Mouse (Mus musculus): ENCODE data around the gene Lgals3bp. TPM values are rescaled to one million over a fixed set of nuclear protein-coding genes. Genes with fewer than 3 reads are reported as not detected.
A peak's percentile ranks its signal among the peaks of the same experiment; 100 is the strongest.

Lgals3bp gene
- polyA plus RNA-seq, 1 experiment, result 253 TPM

DNA sequence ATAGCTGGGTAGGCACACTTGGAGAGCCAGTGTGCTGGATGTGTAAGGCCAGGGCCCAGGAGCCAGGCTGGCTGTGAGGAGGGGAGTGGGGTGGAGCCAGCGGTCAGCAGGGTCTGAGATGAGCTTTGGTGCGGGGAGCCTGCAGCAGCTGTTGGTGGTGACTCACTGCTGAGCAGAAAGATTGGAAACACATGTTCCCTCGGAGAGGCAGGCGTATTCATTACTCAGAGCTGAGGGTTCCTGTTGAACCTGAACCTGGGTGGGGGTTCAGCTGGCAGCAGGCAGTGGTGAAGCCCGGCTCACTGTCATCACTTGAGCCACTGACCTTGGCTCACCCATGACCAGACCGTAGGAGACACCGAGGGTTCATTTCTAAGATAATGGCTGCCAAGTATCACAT is 36.7 kb downstream of the Lgals3bp start:
- peaks cover 9% of the 10 kb centered on the region; the same call in 1 of the 2 replicates for H3K4me1 ChIP-seq (ENCODE audit: control insufficient read depth, insufficient read depth, insufficient read length)
- no peak overlapping the region for H3K4me3 ChIP-seq (ENCODE audit: extremely low read depth, insufficient read depth, insufficient read length)
- no peak for DNase-seq (ENCODE audit: low read depth in 1 of 2, low spot score in 2 of 2)
- H3K36me3 ChIP-seq (ENCODE audit: control insufficient read depth, insufficient read depth, low read length), result no peaks in the 10 kb centered on the region
- H3K27me3 ChIP-seq (ENCODE audit: control insufficient read depth, insufficient read depth, low read length), result no peaks in the 10 kb centered on the region
- TF ChIP-seq POLR2A (IDR thresholded peaks at IDR 0.05; ENCODE audit: low read depth, low read length) (no peak), CTCF (IDR thresholded peaks at IDR 0.05; ENCODE audit: extremely low read depth, insufficient read depth, insufficient read length, insufficient replicate concordance) (no peak)
- 88% methylated on average over 7 of the region's 7 CpGs for WGBS
- no peak overlapping the region for H3K27ac ChIP-seq (ENCODE audit: insufficient read depth, low read length)

DNA sequence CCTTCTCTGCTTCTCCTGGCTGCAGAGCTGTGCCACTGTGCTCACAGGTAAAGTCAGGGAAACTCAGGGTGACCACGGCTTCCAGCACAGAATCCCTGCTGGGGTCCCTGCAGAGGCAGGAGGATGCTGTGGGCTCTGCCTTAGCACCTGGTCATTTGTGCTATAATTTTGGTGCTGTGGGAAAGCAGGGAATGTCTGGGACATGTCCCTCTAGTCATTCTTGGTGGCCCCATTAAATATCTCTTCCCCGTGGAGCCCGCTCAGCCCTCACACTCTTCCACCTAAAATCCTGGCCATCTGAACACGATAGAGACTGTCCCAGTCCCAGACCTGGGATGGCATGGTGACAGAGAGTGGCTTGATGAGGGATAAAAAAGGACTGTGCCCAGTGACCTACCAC is 37.9 kb downstream of the Lgals3bp start:
- H3K36me3 ChIP-seq (ENCODE audit: control insufficient read depth, insufficient read depth, low read length), result no peaks in the 10 kb centered on the region
- no peak for DNase-seq (ENCODE audit: low read depth in 1 of 2, low spot score in 2 of 2)
- H3K4me3 ChIP-seq (ENCODE audit: extremely low read depth, insufficient read depth, insufficient read length), result no peak overlapping the region
- TF ChIP-seq POLR2A (IDR thresholded peaks at IDR 0.05; ENCODE audit: low read depth, low read length) (no peak), CTCF (IDR thresholded peaks at IDR 0.05; ENCODE audit: extremely low read depth, insufficient read depth, insufficient read length, insufficient replicate concordance) (no peak)
- no peaks in the 10 kb centered on the region for H3K27me3 ChIP-seq (ENCODE audit: control insufficient read depth, insufficient read depth, low read length)
- no peak overlapping the region for H3K27ac ChIP-seq (ENCODE audit: insufficient read depth, low read length)
- H3K4me1 ChIP-seq (ENCODE audit: control insufficient read depth, insufficient read depth, insufficient read length), result peaks cover 9% of the 10 kb centered on the region; the same call in 1 of the 2 replicates
- 88% methylated on average over 4 of the region's 4 CpGs for WGBS

DNA sequence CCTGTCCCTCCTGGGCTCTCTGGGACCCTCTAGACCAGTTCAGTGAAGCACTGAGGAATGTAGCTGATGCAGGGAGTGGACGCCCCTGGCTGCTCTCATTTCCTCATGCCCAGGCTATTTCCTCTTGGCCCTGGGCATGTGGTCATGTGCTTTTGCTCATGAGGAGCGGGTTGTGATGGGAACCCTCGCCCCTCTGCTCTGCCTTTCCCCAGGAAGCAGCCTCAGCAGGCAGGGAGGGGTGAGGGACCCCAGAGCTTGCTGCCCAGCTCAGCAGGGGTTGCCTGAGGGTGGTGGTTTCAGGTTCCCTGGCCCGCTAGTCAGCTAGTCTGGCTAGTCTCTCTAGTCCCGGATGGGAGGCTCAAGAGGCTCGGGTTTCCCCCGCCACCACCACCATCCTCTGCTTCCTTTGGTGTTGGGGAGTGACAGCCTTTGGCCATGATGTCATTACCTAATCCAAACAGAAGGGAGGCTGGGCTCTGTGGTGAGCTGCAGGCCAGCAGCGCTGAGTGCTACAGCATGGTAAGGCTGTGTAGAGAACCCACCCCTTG is 38.8 kb downstream of the Lgals3bp start:
- WGBS, result 6% methylated on average over 8 of the region's 8 CpGs
- TF ChIP-seq CTCF (IDR thresholded peaks at IDR 0.05; ENCODE audit: extremely low read depth, insufficient read depth, insufficient read length, insufficient replicate concordance), result no peak
- TF ChIP-seq POLR2A (IDR thresholded peaks at IDR 0.05; ENCODE audit: low read depth, low read length), result no peak
- H3K4me1 ChIP-seq (ENCODE audit: control insufficient read depth, insufficient read depth, insufficient read length), result peaks cover 9% of the 10 kb centered on the region; the same call in 1 of the 2 replicates
- peak overlapping the region; percentile 86 for H3K27ac ChIP-seq (ENCODE audit: insufficient read depth, low read length)
- H3K36me3 ChIP-seq (ENCODE audit: control insufficient read depth, insufficient read depth, low read length), result no peaks in the 10 kb centered on the region
- H3K4me3 ChIP-seq (ENCODE audit: extremely low read depth, insufficient read depth, insufficient read length), result no peak overlapping the region
- DNase-seq (ENCODE audit: low read depth in 1 of 2, low spot score in 2 of 2), result no peak
- no peaks in the 10 kb centered on the region for H3K27me3 ChIP-seq (ENCODE audit: control insufficient read depth, insufficient read depth, low read length)

DNA sequence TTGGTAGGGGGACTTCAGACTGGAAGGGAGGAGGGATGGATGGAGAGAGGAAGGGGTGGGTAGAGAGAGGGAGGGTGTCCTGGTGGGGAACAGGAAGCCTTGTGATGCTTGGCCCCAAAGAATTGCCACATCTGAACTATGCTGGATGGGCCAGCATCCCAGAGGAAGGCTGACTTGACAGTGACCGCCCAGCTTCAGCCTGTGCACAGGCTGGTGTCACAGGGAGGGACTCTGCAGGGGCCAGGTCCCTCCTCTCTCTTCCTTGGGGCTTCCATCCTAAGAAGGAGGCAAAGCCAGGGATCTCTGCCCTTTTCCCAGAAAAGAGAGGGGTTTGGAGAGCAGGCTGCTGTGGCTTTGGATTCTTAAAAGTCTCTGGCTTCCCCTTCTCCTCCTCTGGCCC is 39.4 kb downstream of the Lgals3bp start:
- WGBS, result 61% methylated on average over 1 of the region's 1 CpGs
- TF ChIP-seq CTCF (IDR thresholded peaks at IDR 0.05; ENCODE audit: extremely low read depth, insufficient read depth, insufficient read length, insufficient replicate concordance) (no peak), POLR2A (IDR thresholded peaks at IDR 0.05; ENCODE audit: low read depth, low read length) (no peak)
- no peak for DNase-seq (ENCODE audit: low read depth in 1 of 2, low spot score in 2 of 2)
- Histone ChIP-seq H3K4me3 (ENCODE audit: extremely low read depth, insufficient read depth, insufficient read length) (no peak overlapping the region), H3K27me3 (ENCODE audit: control insufficient read depth, insufficient read depth, low read length) (no peaks in the 10 kb centered on the region), H3K36me3 (ENCODE audit: control insufficient read depth, insufficient read depth, low read length) (no peaks in the 10 kb centered on the region), H3K4me1 (ENCODE audit: control insufficient read depth, insufficient read depth, insufficient read length) (peaks cover 9% of the 10 kb centered on the region; the same call in 1 of the 2 replicates), H3K27ac (ENCODE audit: insufficient read depth, low read length) (peak overlapping the region; percentile 47; the same call in 1 of the 2 replicates)

DNA sequence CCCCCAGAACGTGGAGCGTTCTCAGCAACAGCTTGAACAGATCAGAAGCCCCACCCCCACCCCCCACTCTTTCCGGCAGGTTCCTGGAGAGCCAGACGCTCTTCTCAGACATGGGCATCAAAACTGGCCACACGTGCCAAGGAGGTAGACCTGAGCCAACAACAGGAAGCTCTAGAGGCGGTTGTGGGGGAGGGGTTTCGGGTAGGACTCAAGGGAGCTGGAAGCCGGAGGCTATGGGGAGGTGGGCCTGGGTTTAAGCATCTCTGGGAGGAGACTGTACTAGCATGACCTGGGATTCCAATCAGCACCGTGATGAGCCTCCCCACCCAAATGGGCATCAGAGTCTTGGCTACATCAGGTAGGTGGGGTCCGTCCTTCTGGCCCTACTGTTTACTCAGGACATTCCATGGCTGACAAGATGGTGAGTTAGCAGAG is 41.0 kb downstream of the Lgals3bp start:
- H3K27me3 ChIP-seq (ENCODE audit: control insufficient read depth, insufficient read depth, low read length), result no peaks in the 10 kb centered on the region
- H3K36me3 ChIP-seq (ENCODE audit: control insufficient read depth, insufficient read depth, low read length), result no peaks in the 10 kb centered on the region
- TF ChIP-seq CTCF (IDR thresholded peaks at IDR 0.05; ENCODE audit: extremely low read depth, insufficient read depth, insufficient read length, insufficient replicate concordance), result no peak
- no peak for TF ChIP-seq POLR2A (IDR thresholded peaks at IDR 0.05; ENCODE audit: low read depth, low read length)
- no peak for DNase-seq (ENCODE audit: low read depth in 1 of 2, low spot score in 2 of 2)
- 31% methylated on average over 10 of the region's 10 CpGs for WGBS
- H3K4me3 ChIP-seq (ENCODE audit: extremely low read depth, insufficient read depth, insufficient read length), result no peak overlapping the region
- peaks cover 9% of the 10 kb centered on the region; the same call in 1 of the 2 replicates for H3K4me1 ChIP-seq (ENCODE audit: control insufficient read depth, insufficient read depth, insufficient read length)
- peak overlapping the region; percentile 1; the same call in 1 of the 2 replicates for H3K27ac ChIP-seq (ENCODE audit: insufficient read depth, low read length)

DNA sequence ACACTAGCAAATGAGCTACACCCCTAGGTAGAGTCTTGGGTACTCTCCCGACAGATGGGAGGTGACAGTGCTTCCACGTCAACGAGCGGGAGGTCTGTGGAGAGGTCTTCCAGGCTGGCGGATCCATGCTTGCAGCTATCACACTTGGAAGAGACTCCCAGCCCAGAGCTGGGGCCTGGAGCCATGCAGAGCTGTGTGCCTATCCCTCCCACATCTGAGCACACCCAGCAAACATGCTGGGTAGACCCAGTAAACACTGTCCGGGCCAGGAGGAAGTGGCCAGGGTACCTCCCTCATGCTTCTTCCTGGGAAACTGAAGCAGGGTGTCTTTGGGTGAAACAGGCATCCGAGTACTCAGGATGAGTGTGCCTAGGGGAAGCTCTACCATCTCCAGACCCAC is 41.4 kb downstream of the Lgals3bp start:
- H3K27me3 ChIP-seq (ENCODE audit: control insufficient read depth, insufficient read depth, low read length), result no peaks in the 10 kb centered on the region
- TF ChIP-seq POLR2A (IDR thresholded peaks at IDR 0.05; ENCODE audit: low read depth, low read length), result no peak
- no peak for TF ChIP-seq CTCF (IDR thresholded peaks at IDR 0.05; ENCODE audit: extremely low read depth, insufficient read depth, insufficient read length, insufficient replicate concordance)
- H3K4me1 ChIP-seq (ENCODE audit: control insufficient read depth, insufficient read depth, insufficient read length), result peaks cover 9% of the 10 kb centered on the region; the same call in 1 of the 2 replicates
- no peak overlapping the region for H3K4me3 ChIP-seq (ENCODE audit: extremely low read depth, insufficient read depth, insufficient read length)
- no peak for DNase-seq (ENCODE audit: low read depth in 1 of 2, low spot score in 2 of 2)
- no peak overlapping the region; the same call in 1 of the 2 replicates for H3K27ac ChIP-seq (ENCODE audit: insufficient read depth, low read length)
- 59% methylated on average over 7 of the region's 7 CpGs for WGBS
- no peaks in the 10 kb centered on the region for H3K36me3 ChIP-seq (ENCODE audit: control insufficient read depth, insufficient read depth, low read length)

DNA sequence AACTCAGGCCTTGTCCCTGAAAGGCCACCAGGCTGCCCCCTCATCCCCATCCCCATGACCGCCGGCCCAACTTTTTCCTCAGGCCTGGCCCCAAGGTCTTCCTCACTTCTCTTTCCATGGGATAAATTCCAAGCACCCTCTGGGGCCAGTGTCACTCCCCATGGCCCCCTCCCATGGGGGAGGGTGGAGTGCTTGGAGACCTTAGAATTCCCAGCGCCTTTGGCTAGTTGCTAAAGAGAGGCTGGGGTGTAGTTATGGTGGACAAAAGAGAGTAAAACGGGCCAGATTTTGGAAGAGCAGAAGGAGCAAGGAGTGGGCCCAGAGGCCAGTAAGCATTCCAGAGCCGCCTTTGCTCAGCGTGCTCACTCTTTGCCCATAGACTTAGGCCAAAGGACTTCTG is 46.3 kb downstream of the Lgals3bp start, which contains the start of gene Timp2:
Timp2 (minus strand) TSS at position 101 of the 400 bp plus-strand sequence.
- H3K4me1 ChIP-seq (ENCODE audit: control insufficient read depth, insufficient read depth, insufficient read length), result peaks cover 3% of the 10 kb centered on the region
- H3K27me3 ChIP-seq (ENCODE audit: control insufficient read depth, insufficient read depth, low read length), result peaks cover 5% of the 10 kb centered on the region
- no peaks in the 10 kb centered on the region for H3K36me3 ChIP-seq (ENCODE audit: control insufficient read depth, insufficient read depth, low read length)
- peak within 1 kb of the TSS; percentile 70 for H3K4me3 ChIP-seq (ENCODE audit: extremely low read depth, insufficient read depth, insufficient read length)
- TF ChIP-seq CTCF (IDR thresholded peaks at IDR 0.05; ENCODE audit: extremely low read depth, insufficient read depth, insufficient read length, insufficient replicate concordance), result no peak
- no peak for TF ChIP-seq POLR2A (IDR thresholded peaks at IDR 0.05; ENCODE audit: low read depth, low read length)
- peak within 1 kb of the TSS; percentile 77 for H3K27ac ChIP-seq (ENCODE audit: insufficient read depth, low read length)
- DNase-seq (ENCODE audit: low read depth in 1 of 2, low spot score in 2 of 2), result no peak
- WGBS, result 67% methylated on average over 6 of the region's 6 CpGs
